Mouse (Mus musculus): ENCODE measurements around the gene Ypel2. TPM values are rescaled to one million over a fixed set of nuclear protein-coding genes. Genes with fewer than 3 reads are reported as not detected.
"Not testable (repeated sequence)": the region's sequence is repeated elsewhere in the genome, so short reads cannot be mapped to it uniquely, and the experiment has no call there.

Gene Ypel2
- polyA plus RNA-seq (2017; shearing (Covaris generic)), result 1 to 10 TPM; 3.7 to 8.9 (median 5.8) TPM

DNA sequence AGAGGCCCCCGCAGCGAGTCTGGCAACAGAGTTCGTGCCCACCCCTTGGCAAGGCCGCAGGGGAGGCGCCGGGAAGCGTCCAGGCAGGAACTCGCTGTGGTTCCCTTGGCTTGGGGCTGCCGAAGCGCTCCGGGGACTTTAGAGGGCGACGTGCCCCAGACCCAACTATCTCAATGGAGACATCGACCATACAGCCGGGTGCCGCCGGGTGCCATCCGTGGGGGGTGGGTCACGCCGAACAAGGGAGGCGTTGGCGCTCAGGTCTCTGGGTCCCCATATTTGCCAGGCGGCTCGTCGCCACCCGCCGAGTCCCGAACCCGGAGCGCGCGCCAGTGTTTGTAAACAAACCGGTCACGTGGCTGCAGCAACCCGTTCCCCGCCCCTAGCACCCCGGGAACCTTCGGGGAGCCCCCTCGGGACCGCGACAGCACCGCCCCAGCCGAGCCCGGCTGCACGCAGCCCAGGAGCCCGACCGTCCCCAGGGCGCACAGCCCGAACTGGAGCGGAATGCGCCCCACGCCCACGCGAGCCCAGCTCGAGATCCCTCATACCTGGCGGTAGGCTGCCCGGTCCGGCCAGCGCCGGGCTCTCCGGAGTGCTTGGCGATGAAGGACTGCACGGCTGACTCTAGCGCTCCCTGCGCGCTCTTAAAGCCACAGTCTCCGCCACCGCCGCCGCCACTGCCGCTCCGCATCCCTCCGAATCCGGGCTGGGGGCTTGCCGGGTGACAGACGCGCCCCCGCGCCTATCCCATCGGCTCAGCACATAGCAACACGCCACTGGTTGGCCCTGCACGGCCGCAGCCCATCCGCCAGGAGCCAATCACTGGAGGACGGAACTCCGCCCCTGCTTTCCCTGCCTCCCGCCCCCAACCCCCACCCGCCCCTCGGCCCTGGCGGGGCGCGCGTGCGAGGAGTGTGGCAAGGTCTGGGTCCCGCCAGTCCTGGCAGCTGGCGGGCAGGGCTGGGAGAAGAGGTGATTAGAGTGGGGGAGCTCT is at the start of gene Ypel2:
Ypel2 (minus strand) TSS at position 667 of the 997 bp plus-strand sequence.
- peak; percentile 88 for ATAC-seq

GRCm38 (mm10) chr11:87043052-87043451 is 49.5 kb upstream of the Ypel2 start:
- no peak for ATAC-seq

DNA sequence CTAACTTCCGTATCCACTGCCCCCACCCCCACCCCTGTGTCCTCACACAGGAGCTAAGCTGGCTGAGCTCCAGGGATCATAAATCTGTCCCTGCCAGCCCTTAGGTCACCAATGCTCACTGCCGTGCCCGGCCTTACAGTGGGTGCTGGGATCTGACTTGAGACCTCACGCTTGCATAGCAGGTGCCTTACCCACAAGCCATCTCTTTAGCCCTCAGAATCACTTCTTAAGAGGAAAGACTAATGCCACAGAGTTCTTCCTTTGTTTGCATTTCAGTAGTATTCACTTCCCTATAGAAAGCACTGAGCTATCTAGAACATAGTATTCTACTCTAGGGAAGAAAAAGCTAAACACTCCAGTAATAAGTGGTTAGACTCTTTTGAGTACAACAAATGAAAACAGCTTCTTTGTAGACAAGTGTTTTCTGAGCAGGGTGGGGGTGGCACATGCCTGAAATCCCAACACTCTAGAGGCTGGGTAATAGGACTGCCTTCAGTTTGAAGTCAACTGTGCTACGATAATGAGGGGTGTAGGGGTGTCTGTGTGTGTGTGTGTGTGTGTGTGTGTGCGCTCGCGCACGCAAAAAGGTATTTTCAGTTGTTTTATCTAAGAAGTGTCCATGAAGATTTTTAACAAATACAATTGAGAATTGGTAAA is 45.9 kb upstream of the Ypel2 start:
- ATAC-seq, result no peak

DNA sequence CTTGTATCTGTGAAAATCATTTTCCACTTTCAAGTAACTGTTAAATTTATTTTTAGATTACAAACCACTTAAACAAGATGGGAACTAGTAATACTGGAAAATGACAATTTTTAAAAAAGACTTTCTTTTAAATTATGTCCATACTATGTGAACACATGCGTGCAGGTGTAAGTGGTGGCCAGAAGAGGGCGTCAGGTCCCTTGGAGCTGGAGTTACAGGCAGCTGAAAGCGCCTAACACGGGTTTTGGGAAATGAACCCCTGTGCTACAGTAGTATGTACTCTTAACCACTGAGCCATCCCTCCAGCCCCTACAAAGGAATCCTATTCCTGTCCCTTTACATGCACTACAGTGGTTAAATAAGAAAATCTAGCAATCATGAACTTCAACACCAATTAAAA is 42.7 kb upstream of the Ypel2 start:
- no peak for ATAC-seq

DNA sequence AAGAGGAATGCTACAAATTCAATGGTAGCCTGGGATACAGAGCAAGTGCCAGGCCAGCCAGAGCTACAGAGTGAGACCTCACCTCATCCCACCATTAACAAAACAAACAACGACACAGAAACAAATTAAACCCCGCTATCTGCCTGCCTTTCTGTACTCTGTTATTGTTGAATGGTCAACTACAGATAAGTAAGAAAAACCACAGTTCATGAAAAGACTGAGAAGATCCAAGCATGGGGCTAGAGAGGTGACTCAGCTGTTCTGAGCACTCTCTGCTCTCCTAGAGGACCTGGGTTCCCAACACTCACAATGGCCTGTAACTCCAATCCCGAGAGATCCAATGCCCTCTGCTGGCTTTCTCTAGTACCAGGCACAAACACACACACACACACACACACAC is 34.7 kb upstream of the Ypel2 start:
- no peak for ATAC-seq

DNA sequence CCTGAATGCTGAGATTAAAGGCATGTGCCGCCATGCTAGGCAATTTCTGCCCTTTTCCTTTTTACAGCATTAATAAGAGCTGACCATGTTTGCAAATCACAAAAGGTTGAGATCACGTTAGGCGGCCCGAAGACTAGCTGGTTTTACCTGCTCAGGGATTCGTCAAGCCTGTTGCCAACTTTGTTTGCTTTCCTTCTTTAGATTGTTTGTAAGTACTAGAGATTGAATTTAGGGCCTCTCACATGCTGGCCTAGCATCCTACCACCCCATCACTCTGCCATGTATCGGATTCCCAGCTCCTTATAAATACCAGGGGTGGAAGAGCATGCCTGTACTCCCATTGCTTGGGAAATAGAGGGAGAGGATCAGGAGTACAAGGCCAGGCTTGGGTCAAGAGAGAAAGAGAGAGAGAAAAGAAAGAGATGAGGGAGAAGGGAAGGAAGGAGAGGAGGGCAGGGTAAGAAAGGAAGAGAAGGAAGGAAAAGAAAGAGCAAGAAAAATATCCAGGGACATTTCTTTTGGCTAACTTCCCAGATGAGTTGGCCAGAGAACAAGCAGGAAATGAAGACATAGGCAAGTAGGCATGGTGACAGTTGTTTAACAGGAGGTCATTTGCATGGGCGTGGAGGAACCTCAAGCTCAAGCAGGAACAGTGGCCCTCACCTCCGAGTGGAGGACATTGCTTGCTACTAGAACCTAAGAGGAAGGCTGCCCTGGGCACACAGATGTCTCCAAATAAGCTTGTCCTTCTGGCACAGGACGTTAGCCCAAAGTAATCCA is 32.8 kb upstream of the Ypel2 start:
- no peak for ATAC-seq

- no peak for ATAC-seq
Measured at GRCm38 (mm10) chr11:87025351-87025750, 31.8 kb upstream of the Ypel2 start.

- not testable (repeated sequence) for ATAC-seq
Measured at GRCm38 (mm10) chr11:87023240-87023639, 29.7 kb upstream of the Ypel2 start.

GRCm38 (mm10) chr11:87022765-87023164 is 29.3 kb upstream of the Ypel2 start:
- ATAC-seq, result no peak

DNA sequence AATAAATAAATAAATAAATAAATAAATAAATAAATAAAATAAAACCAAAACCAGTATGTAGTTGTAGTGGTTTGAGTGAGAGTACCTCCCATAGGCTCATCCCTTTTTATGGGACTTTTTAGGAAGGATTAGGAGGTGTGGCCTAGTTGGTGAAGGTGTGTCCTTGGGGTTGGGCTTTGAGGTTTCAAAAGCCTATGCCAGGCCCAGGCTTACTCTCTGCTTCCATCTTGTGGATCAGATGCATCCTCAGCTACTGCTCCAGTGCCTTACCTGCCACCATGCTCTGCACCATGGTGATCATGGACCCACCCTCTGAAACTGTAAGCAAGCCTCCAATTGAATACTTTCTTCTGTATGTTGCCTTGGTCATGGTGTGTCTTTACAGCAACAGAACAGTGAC is 28.0 kb upstream of the Ypel2 start:
- ATAC-seq, result no peak

- no peak for ATAC-seq
Measured at GRCm38 (mm10) chr11:87020449-87020848, 26.9 kb upstream of the Ypel2 start.

DNA sequence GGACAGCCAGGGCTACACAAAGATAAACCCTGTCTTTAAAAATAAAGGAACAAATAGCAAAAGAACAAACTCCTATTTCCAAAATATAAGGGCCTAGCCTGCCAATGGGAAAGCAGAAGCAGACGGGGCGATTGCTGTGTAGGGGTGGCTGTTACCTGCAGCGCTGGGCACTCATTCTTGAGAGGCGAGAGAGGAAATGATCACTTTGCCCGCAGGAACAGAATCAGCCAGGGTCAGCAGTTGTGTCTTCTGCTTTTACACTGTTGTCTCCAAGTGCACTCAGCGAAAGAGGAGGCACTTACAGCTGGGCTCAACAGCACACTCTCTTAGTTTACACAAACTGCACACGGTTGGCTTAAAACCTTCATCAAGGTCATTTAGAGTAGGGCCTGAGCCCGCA is 25.9 kb upstream of the Ypel2 start:
- no peak for ATAC-seq

GRCm38 (mm10) chr11:87018081-87018480 is 24.6 kb upstream of the Ypel2 start:
- no peak for ATAC-seq

- no peak for ATAC-seq
Measured at GRCm38 (mm10) chr11:87015691-87016090, 22.2 kb upstream of the Ypel2 start.

DNA sequence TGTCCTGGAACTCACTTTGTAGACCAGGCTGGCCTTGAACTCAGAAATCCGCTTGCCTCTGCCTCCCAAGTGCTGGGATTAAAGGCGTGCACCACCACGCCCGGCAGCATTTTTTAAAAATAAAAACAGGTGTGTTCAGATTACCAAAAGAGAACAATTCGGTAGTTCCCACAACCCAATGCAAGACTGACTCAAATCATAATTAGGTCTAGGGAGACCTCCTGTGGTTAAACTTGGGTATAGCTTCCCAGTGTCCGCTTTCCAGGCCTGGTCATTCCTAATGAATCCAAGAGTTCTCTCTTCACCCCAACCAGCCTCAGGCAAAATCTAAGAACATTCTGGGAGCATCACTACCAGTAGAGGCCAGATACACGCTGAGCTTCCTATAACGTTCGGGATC is 17.0 kb upstream of the Ypel2 start:
- no peak for ATAC-seq

- ATAC-seq, result no peak
Measured at GRCm38 (mm10) chr11:87007371-87007770, 13.9 kb upstream of the Ypel2 start.

- no peak for ATAC-seq
Measured at GRCm38 (mm10) chr11:87004960-87005755, 11.7 kb upstream of the Ypel2 start.

DNA sequence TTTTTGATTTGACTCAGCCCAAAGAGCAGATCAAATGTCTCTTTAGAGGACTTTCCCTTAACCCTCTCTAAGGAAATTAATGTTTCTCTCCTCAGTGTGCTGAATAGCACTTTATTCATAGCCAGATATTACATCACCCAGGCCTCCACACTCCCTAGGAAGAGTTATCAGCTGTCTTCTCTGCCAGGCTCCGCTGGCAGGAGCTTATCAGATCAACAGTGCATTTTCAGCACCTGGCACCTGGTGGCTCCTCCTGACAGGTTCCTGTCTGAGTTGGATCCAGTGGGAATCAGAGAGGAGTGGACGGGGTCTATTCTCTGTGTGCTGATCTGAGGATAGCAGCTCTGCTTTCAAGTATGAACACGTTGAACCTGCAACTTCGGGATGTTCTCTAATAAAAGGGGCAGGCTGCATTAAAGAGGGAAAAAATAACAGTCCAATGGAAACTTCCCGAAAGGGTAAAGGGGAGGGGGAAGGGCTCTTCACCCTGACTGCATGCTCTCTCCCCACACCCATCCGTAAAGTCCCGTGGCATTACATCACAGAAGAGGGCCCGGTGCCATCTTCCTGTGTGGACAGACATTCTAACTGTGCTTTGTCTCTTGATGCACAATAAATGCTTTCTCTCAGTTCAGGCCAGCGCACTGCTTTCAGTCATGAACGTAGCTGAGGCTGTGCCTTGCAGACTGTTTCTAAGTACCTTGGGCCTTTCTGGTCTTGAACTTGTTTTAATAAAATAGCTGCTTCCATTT is 8.7 kb upstream of the Ypel2 start:
- no peak for ATAC-seq

DNA sequence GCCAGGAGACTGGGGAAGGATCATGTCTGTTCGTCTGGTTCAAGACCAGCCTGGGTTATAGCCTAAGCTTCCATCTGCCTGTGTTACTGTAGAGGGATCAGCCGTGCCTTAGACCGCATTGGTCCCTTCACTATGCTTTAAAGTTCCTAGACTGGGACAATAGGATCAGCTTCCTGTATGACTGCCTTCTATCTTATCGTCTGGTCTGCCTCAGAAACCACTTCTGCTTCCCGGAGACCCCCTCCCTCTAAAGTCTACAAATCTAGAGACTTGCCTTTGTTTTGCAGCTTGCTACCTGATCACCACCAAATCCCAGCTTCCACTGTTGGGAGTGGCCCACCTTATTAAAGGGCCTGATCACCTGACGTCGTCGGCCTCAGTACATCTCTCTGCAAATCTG is 7.7 kb upstream of the Ypel2 start:
- ATAC-seq, result no peak

DNA sequence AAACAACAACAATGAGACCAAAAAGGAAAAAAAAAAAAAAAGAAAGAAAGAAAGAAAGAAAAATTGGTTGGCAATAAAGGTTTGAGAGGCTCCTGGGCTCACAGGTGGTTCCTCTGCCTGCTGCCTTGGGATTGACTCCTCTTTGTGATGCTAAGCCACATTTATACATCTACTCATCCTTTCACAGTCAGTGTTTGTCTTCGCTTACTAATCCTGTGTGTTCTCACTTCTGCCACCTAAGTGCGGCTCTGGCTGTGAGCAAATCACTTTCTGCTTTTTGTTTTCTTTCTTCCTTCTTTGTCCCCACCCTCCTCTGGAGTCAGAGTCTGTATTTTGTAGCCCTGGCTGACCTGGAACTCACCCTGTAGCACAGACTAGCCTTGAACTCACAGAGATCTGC is 2.8 kb upstream of the Ypel2 start:
- no peak for ATAC-seq

DNA sequence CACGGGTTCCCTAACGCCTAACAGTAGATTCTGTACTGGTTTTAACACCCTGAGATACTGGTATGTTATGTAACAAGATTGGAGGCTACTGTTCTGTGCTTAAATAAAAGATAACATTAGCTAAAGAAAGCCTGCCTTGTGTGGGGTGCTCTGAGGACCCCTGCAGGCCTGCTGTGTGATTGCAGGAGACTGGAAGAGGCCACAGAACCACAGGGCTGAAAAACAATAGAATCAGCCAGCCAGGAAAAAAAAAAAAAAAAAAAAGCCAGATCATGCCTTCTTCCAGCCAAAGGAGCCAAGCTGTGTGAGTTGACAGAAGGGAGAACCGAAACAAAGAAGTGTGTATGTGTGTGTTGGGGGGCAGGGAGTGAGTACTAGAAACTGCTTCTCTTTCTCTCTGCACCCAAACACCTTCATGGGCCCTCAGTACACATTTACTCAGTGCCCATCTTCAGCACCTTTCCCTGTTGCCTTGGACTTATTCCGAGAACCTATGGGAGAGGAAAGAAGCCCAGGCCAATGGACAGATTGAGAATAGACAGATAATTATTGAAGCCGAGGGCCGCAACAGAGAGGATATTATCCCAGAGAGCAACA is 2.2 kb upstream of the Ypel2 start:
- ATAC-seq, result peak; percentile 53
